Mouse (Mus musculus) erythroid progenitor cell, adult 5-6 weeks (primary cell): ENCODE data around the gene Pdzd2. TPM values are rescaled to one million over a fixed set of nuclear protein-coding genes. Genes with fewer than 3 reads are reported as not detected.

Source experiments
- ATAC-seq: replicated peaks from 2 replicates; pipeline ENCODE4 v1.8.0; 2016; ENCODE audit warnings: moderate number of reproducible peaks, mild to moderate bottlenecking, moderate TSS enrichment, inconsistent platforms; ENCODE audit not compliant: poor library complexity, low FRiP score, severe bottlenecking
- total RNA-seq, 2 experiments: library from RNA; stranded (forward) in 1 of 2; stranded (reverse) in 1 of 2; fragments of 150-400 nt in 1 of 2; fragments of 186-747, 209-891 nt in 1 of 2; gene quantifications; 2 replicates each; pipeline versions ENCODE4 v1.2.3 to v1.2.4; 2015 to 2017; ENCODE audit warnings: low replicate concordance in 2 of 2

Gene Pdzd2
- total RNA-seq, 2 experiments from 2014 or later = 0.08 TPM; not detected in 1

DNA sequence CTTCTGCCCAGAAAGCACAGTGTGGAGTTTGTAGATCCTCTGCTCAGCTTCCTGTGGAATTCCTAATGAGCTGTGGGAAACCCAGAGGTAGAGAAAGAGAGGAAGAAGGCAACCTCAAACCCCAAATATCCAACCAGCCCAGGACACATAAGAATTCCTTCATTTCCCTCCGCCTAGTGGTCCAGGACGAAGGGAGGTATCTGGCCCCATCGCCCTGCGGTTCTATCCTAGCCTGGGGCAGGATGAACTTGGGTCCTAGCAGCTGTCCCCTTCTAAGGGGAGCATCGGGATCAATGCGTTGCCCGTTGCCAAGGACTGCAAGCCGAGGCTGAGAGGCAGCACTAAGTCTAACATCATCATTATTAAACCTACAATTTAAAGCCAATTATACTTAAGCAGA is 104.8 kb downstream of the Pdzd2 start:
- ATAC-seq = no peak

DNA sequence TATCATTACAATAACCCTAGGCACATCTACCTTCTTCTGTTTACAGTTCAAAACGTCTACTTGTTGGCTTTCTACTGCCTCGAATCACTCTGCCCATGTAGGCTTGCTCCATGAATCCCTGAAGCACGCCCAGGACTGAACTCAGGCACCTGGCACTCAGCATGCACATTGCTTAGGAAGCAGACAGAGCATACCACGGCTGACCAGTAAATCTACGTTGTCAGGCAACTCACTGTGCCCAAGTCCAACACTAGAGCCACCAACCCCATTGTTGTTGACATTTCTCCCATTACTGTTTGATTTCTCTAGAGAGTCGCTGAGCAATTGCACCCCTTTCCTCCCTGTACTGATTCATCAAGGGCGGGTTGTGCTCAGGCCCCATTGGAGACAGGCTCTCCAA is 110.6 kb downstream of the Pdzd2 start:
- no peak for ATAC-seq

DNA sequence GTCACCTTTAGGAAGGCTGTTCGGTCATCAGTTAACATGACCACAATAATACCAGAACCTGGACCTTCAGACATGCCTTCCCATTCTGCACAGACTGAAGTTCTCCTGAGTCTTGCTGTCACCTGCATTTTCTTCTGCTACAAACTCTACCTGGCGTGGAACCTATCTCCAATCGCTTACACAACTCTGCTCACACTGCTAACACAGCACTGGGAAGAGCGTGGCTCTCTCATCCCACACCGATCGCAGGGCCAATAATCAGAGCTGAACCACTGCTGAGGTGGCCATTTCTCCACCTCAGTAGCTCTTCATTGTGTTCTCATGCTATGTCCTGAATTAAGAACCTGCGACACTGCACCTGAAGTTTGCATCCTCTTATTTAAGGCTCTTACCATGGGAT is 111.3 kb downstream of the Pdzd2 start:
- ATAC-seq = no peak

DNA sequence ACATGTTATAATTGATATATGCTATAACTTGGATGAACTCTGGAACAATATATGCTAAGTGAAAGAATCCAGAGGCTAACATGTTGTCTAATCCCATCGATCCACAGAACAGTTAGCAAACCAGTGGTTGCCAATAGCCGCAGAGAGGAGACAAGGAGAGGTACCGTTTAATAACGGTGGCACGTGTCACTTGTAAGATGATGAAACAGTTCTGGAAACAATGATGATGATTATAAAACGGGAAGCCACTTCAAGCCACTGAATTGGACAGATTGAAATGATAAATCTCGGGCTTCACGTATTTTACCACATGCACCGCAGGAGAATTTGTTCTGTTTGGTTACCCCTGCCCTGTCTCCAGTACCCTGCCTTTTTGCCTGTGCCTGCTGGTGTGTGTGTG is 112.8 kb downstream of the Pdzd2 start:
- no peak for ATAC-seq

DNA sequence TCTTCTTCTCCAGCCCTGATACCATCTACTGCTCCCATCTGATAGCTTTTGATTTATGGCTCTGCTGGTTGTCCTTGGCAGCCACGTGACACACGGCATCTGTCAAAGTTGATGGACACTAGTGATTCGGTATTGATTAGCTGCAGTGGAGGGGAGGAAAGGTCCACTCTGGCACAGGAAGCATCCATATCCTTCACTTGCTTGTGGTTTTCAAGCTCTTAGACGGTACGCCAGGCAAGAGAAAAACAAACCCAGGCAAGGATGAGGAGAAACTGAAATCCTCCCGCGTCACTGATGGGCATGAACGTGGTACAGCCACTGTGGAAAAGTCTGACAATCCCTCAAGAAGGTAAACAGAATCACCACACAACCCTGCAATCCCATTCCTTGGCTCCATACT is 113.6 kb downstream of the Pdzd2 start:
- ATAC-seq = no peak

DNA sequence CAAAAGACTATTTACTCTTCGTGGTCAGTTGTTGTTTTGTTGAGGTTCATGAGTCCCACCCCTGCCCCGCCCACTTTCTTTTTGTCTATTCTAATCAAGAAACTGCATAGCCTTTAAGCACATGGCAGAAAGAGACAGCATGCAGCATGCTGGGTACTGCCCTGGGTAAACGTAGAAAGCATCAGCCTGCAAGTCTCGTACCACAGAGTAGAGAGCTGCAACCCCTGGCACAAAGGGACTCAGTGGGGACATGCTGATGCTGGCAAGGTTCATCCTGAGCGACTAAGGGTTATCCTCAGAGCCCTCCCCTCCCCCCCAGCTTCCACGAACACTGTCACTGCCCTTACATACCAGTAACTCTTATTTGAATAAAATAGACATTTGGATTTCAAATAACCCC is 114.2 kb downstream of the Pdzd2 start:
- no peak for ATAC-seq

DNA sequence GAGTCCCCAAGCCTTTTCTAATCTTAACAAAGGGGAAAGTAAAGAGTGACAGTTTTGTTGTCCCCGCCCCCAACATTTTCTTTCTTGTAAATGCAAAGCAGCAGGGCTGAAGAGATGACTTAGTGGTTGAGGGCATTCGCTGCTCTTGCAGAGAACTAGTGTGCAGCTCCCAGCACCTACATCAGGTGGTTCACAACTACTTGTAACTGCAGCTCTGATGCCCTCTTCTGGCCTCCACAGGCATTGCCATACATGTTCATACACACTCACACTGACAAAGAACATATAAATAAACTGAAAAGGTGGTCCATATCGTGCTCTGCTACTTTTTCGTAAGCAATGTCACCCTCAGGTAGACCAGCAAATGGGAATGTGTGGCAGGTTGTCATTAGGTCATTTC is 116.2 kb downstream of the Pdzd2 start:
- no peak for ATAC-seq

DNA sequence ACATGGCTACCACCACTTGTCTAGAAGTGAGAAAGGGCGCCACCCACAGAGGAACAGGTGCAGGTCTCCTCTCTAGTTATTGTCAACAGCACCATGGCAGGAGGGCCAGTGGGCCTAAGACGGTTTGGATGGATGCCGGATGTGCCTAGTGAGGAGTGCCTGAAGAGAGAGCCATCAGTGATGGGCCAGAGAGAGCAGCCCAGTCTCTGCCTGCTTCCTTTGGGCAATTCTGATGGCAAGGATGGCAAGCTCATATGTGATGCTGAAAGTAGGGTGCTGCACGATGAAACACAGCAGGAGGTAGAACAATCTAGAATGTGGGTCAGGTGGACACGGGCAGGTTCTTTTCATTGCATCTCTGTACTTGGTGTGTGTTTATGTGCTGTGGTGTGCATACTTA is 117.0 kb downstream of the Pdzd2 start:
- ATAC-seq = no peak

DNA sequence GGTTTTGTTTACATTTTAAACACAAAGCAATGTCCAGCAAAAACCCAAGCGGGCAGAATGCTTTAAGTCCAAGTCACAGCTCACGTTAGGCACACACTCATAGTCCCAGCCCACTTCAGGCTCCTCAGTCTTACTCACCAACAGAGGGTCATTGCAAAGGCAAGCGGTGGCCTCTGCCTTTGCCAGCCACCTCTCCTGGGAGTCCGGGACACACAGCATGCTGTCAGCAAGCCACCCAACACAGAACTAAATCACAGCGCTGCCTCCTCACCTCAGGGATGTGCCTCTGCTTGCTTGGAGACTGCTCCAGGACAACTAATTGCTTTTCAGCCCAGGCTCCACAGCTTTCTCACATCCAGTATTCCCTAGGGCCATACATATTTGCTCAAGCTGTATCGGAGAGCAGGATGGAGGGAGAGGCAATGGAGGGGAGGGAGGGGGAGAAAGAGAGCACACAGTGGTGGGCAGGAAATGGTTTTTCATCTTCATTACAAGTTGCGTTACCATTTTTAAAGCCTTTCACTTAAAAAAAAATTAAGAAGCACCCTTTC is 117.6 kb downstream of the Pdzd2 start:
- ATAC-seq = no peak

DNA sequence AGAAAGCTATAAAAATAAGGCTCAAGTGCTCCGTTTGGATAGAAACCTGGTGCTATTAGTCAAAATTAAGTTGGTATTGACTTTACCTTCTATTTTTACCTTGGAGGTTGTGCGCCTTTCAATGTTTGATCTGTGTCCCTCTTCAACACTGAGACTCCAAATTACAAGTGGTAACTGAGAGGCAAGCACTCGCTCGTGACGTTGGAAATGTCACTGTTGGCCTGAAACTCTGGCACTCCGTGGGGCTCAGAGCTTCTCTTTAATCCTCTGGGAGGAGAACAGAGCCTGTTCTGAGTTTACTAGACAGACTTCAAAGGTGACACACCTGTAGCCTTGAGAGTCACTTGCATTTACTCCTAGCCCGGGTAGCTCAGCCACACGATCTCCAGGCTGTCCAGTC is 120.5 kb downstream of the Pdzd2 start:
- ATAC-seq = no peak

DNA sequence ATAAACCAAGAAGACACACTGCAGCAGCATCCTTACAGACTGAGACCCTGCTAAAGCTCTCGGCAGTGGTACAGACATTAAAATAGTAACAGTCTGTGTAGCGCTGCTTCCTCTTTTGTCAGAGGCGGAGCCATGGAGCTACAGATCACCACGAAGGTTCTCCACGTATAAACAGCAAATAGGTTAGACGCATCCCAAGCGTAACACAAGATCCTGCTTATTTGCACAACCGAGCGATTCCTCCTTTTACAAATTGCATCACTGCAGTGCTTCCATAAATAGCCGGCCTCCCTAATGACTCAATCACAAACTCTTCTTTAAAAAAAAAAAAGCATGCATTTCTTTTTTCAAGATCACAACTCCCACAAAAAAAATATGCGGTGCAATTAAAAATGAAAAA is 122.1 kb downstream of the Pdzd2 start:
- no peak for ATAC-seq

DNA sequence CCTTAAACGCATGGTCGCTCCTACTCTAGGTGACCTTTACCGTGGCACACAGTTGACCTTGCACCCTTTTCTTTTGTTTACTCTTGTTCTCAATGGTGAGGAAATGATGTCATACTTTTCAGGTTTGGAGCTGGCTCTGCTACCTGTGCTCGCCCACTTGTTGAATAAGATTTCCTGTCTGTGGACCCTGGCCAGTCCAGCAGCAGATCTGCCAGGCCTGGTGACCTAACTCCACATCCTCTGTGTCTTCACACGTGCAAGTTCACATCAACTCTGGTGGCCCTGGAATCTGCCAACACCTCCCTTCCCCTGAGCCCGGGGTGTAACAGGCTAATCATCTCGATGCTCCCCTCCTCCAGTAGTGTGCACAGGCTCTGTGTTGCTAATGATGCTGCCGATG is 122.5 kb downstream of the Pdzd2 start:
- ATAC-seq = no peak

DNA sequence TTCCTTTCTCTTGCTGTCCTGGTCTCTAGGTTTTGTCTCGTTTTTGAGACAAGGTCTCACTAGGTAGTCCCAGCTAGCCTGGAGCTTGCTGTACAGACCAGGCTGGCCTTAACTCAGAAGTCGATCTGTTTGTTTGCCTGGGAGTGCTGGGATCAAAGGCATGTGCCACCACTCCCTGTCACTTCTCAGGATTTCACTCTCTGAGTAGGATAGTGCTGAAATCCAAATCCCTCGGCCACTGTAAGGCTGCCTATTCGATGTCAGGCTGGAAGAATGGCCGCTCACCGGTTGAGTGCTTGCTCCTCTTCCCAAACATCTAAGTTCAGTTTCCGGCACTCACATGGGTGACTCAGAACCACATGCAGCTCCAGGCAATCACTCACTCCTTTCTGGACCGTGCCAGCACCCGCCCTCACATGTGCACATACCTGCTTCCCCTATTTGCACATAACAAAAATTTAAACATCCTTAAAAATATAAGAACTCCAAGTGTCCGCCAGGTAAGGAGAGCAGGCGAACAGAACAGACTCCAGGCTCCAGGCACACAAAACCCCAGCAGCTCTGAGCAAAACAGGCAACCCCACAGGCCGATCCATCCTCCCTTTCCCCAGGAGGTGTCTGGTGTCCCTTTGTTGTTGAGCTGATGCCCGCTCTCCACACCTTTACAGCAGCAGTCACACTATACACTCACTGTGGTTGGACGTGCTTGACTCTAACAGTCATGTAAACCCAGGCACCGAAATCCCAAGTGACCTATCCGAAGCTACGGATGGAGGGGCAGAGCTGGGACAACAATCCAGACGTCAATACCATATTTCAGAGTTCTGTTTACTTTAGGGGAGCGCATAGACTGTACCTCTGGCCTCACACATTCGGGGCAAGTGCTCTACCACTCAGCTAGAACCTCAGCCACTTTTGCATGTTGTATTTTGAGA is 124.5 kb downstream of the Pdzd2 start:
- no peak for ATAC-seq

DNA sequence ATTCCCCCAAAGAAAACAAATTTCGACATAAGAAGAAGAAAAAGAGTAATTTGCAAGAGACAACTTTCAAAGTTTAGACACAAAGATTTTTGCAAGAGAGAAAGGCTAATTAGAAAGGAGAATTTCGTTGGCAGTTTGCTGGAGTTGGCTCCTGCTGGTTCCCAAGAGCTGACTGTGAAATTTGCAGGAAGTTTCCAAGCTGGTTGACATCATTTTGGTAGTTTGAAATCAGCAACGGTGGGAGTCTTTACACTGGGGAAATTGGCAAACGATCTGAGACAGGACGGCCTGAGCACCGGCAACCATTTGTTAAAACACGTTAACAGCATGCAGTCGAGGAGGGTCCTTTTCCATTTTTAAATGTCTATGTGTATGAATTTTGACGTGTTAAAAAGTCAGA is 125.7 kb downstream of the Pdzd2 start:
- no peak for ATAC-seq

DNA sequence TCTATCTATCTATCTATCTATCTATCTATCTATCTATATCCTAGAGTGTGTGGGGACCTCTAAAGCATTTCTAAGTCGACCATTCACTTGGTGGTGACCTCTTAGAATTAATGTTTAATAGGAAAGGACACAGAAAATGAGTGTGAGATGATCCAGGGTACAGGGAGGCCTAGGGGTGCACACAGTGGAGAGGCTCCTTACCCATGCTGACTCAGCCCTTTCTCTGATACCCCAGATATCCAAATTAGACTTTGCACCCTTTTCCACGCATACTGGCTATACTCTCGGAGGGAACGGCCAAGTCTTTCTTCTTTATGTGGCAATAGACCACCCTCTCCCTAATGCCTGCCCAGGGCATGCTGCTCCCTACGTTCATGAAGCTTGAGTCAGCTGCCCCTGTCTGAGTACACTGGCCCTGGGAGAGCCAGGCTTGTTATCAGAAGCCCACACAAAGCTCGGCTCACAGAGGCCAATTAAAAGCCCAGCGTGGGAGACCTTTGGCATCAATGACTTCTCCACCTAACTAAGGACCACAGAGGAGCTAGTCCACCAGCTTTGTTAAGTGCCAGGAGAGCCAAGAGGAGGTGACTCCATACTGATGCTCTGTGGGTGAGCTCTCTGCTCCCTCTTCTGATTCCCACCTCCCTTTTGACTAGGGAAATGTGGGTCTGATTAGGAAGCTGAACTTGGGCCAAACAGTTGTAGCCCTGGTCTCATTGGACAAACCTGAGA is 126.6 kb downstream of the Pdzd2 start:
- ATAC-seq = no peak

DNA sequence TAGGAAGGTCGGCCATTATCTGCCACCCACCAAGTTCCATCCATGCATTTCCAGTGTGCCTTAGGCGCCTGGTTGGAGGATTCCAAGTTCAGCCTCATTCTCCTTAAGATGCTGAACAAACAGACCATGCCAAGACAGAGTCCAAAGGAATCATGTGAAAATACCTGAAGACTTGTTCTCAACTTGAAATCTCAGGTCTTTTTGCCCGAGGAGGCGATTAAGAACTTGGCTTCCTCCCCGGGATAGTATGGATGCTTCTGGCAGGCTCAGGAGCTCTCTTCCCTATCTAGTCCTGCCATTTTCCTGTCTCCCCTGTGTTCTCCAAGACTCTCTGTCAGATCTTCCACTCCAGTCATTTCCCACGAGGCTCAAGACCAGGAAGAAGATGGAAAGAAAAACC is 131.6 kb downstream of the Pdzd2 start:
- ATAC-seq = no peak

DNA sequence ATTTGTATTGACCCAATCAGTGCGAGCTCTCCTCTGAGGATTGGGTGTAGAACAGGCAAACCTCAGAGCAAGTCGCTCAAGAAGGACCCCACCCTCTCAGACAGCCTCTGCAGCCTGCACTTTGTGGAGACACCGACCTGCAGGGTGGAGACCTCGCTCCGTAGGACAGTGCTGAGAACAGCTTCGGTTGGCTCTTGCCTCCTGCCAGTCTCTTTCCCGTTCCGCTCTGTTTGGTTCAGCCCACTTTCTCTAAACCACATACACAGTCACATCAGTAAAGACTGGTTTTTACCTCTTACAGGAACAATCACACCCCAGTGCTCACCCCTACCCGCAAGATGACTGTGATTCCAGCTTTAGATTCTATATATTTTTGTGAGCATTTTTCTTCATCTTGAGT is 133.4 kb downstream of the Pdzd2 start:
- ATAC-seq = 0 out of 2 replicates have a peak, but pooled peaks have one; percentile 46

DNA sequence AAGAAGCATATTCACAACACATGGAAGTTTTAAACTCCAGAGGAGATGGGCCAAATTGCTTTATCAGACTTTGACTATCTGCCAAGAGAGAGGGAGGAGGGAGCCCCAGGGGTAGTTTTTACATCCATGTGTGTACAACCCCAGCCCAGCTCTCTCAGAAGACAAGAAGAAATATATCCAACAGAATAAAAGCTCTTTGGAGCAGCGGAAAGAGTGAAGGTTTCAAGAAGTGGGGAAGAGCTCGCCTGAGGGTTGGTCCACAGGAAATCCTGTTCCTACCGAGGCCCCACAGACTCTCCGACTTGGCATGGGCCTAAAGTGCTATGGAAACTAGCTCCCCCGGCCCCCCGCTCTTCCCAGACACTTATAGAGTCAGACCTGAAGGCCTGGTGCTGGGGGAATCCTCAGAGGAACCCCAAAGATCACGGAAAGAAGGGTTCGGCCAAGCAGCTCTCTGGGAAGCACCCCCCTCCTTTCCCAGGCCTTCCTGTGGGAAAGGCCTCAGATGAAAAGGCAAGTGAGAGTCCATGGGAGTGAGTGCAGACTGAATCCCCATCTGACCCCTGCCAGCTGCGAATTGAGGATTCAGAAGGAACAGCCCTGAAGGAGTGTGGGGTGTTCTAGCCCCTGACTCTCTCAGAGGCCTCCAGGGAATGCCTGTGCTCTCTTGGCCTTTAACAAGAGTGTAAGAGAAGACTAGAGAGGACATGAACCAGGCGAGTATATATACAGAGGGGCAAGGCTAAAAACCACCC is 134.3 kb downstream of the Pdzd2 start:
- no peak for ATAC-seq

DNA sequence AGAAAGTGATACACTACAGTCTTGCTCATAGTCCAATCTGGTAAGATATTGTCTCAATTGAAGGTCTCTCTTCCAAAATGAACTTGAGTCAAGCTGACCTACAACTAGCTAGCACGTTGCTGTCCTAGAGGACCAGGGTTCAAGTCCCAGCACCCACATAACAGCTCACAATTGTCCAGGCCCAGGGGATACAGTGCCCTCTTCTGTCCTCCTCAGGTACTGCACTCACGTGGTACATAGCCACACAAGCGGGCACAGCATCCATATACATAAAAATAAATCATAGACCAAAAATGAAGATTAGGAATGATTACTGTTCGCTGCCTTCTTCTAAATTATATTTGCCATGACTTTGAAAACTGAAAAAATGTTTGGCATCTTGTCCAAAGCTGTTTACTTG is 136.1 kb downstream of the Pdzd2 start:
- ATAC-seq = no peak

DNA sequence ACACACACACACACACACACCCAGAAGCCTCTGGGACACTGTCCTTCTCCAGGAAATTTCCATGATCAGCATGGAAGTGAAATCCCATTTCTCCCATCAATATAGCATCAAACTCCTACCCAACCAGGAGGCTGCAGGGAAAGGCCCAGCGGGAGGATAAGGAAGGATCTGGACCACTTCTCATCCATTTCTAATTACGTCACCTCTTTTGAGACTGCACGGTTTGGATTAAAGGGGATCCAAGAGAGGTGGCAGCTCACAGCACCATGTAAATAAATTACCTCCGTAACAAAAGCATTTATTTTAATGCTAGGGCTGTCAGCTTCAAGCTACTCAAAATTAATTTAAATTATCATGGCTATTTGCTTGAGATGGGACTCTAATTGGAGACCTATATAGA is 146.6 kb downstream of the Pdzd2 start:
- ATAC-seq = no peak
